Mouse (Mus musculus): ENCODE measurements at regions not wholly inside any gene's neighbourhood (a gene's known extent, or its start where the extent isn't known, plus 50 kb on each side); places are given as distances from the start of the nearest gene placed in this dataset.

- no peak for DNase-seq
Measured at GRCm38 (mm10) chr12:92291490-92291889, 442.5 kb upstream of the Sel1l start.

- no peak for DNase-seq
Measured at GRCm38 (mm10) chr12:92285511-92285910, 436.6 kb upstream of the Sel1l start.

- DNase-seq = no peak
Measured at GRCm38 (mm10) chr12:92280470-92280869, 431.5 kb upstream of the Sel1l start.

- DNase-seq = no peak
Measured at GRCm38 (mm10) chr12:92251962-92252361, 403.0 kb upstream of the Sel1l start.

- DNase-seq = no peak
Measured at GRCm38 (mm10) chr12:92246790-92247451, 398.0 kb upstream of the Sel1l start.

- DNase-seq = no peak
Measured at GRCm38 (mm10) chr12:92239956-92240699, 391.2 kb upstream of the Sel1l start.

GRCm38 (mm10) chr12:92233650-92234408 lies 384.9 kb upstream of the Sel1l start:
- DNase-seq = no peak

- no peak for DNase-seq
Measured at GRCm38 (mm10) chr12:92228585-92228984, 379.6 kb upstream of the Sel1l start.

GRCm38 (mm10) chr12:92203351-92203750 lies 354.4 kb upstream of the Sel1l start:
- no peak for DNase-seq

- no peak for DNase-seq
Measured at GRCm38 (mm10) chr12:92200602-92201001, 351.6 kb upstream of the Sel1l start.

GRCm38 (mm10) chr12:92198738-92199477 lies 350.0 kb upstream of the Sel1l start:
- DNase-seq = no peak

- DNase-seq = no peak
Measured at GRCm38 (mm10) chr12:92193934-92194685, 345.2 kb upstream of the Sel1l start.

GRCm38 (mm10) chr12:92193199-92193933 lies 344.4 kb upstream of the Sel1l start:
- no peak for DNase-seq

- DNase-seq = no peak
Measured at GRCm38 (mm10) chr12:92189022-92189421, 340.1 kb upstream of the Sel1l start.

GRCm38 (mm10) chr12:92187133-92187482 lies 338.2 kb upstream of the Sel1l start:
- no peak for DNase-seq

- no peak for DNase-seq
Measured at GRCm38 (mm10) chr12:92186448-92187132, 337.6 kb upstream of the Sel1l start.

- no peak for DNase-seq
Measured at GRCm38 (mm10) chr12:92179292-92179691, 330.3 kb upstream of the Sel1l start.

GRCm38 (mm10) chr12:92156726-92157125 lies 307.8 kb upstream of the Sel1l start:
- peak; percentile 51 to 75 for DNase-seq

GRCm38 (mm10) chr12:92152922-92153235 lies 303.9 kb upstream of the Sel1l start:
- DNase-seq = no peak

GRCm38 (mm10) chr12:92152043-92152921 lies 303.3 kb upstream of the Sel1l start:
- peak; percentile 6 for DNase-seq
